Mouse (Mus musculus) left cerebral cortex, postnatal 10 days (tissue): ENCODE measurements around the gene Tepsin. TPM values are rescaled to one million over a fixed set of nuclear protein-coding genes. Genes with fewer than 3 reads are reported as not detected.

ENCODE experiments used
- DNase-seq, 2 experiments: peaks; one replicate each; pipeline ENCODE4 v3.0.0; 2021 to 2022; ENCODE audit warnings: low spot score in 2 of 2, mixed read lengths in 1 of 2; ENCODE audit errors: extremely low spot score in 1 of 2
- intact Hi-C: fragments of 180-260 bp; cut with DNase I; formaldehyde crosslinking; loops from one replicate; pipeline ENCODE4 v1.15.1; 2025
- microRNA-seq: library from miRNA; unstranded; fragments of <30 nt; microRNA quantifications from one replicate; pipeline ENCODE4 v1.2.0, GENCODE M21; 2022
- total RNA-seq, 2 experiments: library from RNA; stranded (reverse); gene quantifications; 2 replicates each; pipeline ENCODE4 v1.2.3; 2021

Tepsin gene
- total RNA-seq, 2 experiments from 2014 or later: 17.5 to 21.4 TPM

- intact Hi-C loops: no loop called here
These were observed 52.5 kb downstream of the Tepsin start for GRCm38 (mm10) chr11:120045839-120046552.

GRCm38 (mm10) chr11:120045341-120045740 is 53.2 kb downstream of the Tepsin start:
- no peak for DNase-seq
- intact Hi-C loops: no loop called here

More at GRCm38 (mm10) chr11:120045839-120046552, 52.5 kb downstream of the Tepsin start:
- DNase-seq: peak in 1 of 2 experiments; percentile 79

- intact Hi-C loops: no loop called here
- DNase-seq: no peak
These were observed 56.2 kb downstream of the Tepsin start for GRCm38 (mm10) chr11:120042141-120042838.

- peak; percentile 56 to 89 for DNase-seq
These were observed 57.1 kb downstream of the Tepsin start for GRCm38 (mm10) chr11:120041191-120042123.

More at GRCm38 (mm10) chr11:120041191-120042123, 57.1 kb downstream of the Tepsin start:
- intact Hi-C loops: no loop called here

Small RNAs within 50 kb of the gene (microRNA-seq; reads per million reads assigned to microRNA genes)
- not detected for gene Gm25948

Other genes with a start within 250 kb of the Tepsin start
- gene Chmp6, start 185.3 kb downstream of the Tepsin start, total RNA-seq: 10 to 100 TPM; 43.0 to 46.9 TPM
- 100 to 1,000 TPM; 116 to 122 TPM for gene Baiap2, start 156.0 kb downstream of the Tepsin start, total RNA-seq
- gene Aatk, start 51.6 kb downstream of the Tepsin start, total RNA-seq: 100 to 1,000 TPM; 136 to 153 TPM
- gene Cep131, start 11.9 kb downstream of the Tepsin start, total RNA-seq: 10 to 100 TPM; 37.1 to 38.2 TPM
- 10 to 100 TPM; 28.6 to 32.9 TPM for gene Ndufaf8, start 197 bp upstream of the Tepsin start, total RNA-seq
- gene Slc38a10, start 52.6 kb upstream of the Tepsin start, total RNA-seq: 100 to 1,000 TPM; 107 to 118 TPM
- gene Bahcc1, start 134.2 kb upstream of the Tepsin start, total RNA-seq: 10 to 100 TPM; 19.7 to 20.6 TPM
- 1,000 to 10,000 TPM; 2,375 to 2,523 TPM for gene Actg1, start 249.8 kb upstream of the Tepsin start, total RNA-seq